Mouse (Mus musculus): Measurements from ENCODE around the gene Fto.

- TF ChIP-seq POLR2A (IDR thresholded peaks at IDR 0.05; ENCODE audit: borderline replicate concordance, extremely low read depth, low read depth, low read length) (no peak), CTCF (IDR thresholded peaks at IDR 0.05; ENCODE audit: insufficient read depth, low read length) (no peak)
Measured at GRCm38 (mm10) chr8:91392261-91392660, 78.9 kb downstream of the Fto start.

Data from lung, adult 2 months (tissue).